Mouse (Mus musculus) C2C12 (cell line): ENCODE results near the gene Map6.

ENCODE experiments used
- CTCF ChIP-seq: IDR thresholded peaks from one replicate; pipeline ENCODE4 v1.5.1; 2011; ENCODE audit not compliant: control insufficient read depth, insufficient read depth, insufficient read length
- MAX ChIP-seq: IDR thresholded peaks from one replicate; pipeline ENCODE4 v1.6.1; 2011; ENCODE audit warnings: mild to moderate bottlenecking, control low read depth
- USF1 ChIP-seq: IDR thresholded peaks from one replicate; pipeline ENCODE4 v1.6.1; 2011; ENCODE audit warnings: low read depth, mild to moderate bottlenecking, control low read depth, moderate library complexity

- no peak for TF ChIP-seq CTCF
- TF ChIP-seq USF1 = no peak
- no peak for TF ChIP-seq MAX
Measured at GRCm38 (mm10) chr7:99268506-99268900, 1.3 kb downstream of the Map6 start.
